Mouse (Mus musculus) spleen, postnatal 10 days (tissue): ENCODE results near the gene Yy1.
"Not testable (repeated sequence)": the region's sequence is repeated elsewhere in the genome, so short reads cannot be mapped to it uniquely, and the experiment has no call there.

Experiments
- DNase-seq, 2 experiments: peaks; one replicate each; pipeline ENCODE4 v3.0.0; 2021 to 2022; ENCODE audit warnings: low spot score in 2 of 2

The Yy1 gene

DNA sequence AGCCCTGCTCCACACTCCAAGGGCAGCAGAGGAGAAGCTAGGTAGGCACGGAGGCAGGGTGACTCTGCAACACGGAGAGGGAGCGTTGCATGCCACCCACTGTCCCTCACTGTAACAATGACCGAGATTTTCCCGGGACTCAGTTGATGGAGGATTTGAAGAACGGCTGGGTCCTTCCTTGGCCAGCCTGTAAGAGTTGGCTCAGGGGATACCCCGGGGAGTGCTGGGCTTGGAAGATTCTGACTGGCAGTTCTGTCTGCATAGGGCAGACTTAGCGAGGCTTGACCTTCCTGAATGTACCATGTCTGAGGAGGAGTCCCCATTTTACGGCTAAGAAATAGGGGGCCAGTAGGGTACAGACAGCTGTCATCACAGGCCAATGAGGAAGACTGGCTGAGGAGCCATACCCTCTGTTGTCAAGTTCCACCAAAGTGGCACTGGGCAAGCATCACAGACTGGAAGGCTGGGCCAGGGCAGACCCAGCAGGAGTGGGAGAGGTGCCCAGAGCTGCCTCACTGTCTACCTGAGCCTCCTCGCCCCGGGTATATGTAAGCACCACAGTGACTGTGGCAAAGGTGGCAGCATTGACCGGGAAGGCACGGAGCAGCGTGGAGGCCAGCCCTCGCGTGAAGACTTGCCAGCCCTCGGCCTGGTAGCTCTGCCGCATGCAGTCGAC, 33.6 kb downstream of the Yy1 start:
- DNase-seq = no peak

DNA sequence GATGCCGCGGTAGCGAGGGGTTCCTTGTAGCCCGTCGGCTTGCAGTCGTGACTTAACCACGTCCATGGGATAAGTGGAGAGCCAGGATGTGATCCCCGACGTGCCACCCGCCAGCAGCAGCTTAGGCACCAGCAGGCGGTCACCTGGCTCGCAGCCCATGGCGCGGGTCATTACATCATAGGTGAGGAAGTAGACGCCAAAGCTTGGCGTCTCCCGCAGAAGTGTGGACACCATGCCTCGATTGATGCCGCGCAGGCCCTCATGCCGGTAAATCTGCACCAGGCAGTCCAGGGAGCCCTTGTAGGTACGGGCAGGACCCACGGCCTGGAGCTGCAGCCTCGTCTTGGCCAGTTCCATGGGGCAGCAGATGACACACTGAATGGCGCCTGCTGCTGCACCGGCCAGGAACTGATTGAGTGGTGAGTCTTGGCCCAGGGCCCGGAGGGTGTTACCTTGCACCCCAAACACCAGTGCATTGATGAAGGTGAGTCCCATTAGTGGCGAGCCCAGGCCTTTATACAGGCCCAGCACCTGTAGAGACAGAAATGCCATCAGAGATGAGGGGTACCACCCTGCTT, 34.3 kb downstream of the Yy1 start:
- DNase-seq = no peak

DNA sequence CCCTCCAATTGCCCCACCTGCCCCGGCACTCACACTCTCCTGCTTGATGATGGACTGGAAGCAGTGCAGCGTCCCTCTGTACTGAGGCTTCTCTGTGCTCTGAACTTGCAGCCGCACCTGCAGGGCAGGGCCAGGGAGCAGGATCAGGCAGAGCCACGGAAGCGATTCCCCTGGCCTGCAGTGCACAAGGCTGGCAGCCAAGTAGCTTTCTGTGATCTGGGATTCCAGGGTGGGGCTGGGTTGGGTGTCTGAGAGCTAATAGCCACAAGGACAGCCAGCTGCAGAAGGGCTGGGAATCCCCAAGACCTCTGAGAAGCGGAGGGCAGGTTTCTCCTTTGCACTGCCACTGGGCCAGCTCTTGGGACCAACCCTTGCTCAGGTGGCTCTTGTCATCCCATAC, 34.9 kb downstream of the Yy1 start:
- DNase-seq = peak in 1 of 2 experiments; percentile 8

DNA sequence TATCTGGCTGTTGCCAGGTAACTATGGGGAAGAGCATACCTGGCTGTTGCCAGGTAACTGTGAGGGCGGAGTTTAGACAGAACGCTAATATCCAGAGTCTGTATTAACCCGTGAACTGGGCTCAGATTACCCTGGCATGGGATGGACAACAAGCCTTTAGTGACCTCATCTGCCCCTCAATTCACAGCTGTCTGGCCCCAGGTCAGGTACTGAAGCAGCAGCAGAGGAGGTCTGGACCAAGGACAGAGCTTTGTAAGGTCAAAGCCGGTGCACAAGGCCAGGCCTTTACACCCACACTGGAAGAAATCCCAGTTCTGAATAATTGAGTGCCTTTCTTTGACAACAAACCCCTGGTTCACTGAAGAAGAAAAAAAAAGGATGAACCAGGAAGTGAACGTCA, 36.9 kb downstream of the Yy1 start:
- DNase-seq = peak in 1 of 2 experiments; percentile 8

DNA sequence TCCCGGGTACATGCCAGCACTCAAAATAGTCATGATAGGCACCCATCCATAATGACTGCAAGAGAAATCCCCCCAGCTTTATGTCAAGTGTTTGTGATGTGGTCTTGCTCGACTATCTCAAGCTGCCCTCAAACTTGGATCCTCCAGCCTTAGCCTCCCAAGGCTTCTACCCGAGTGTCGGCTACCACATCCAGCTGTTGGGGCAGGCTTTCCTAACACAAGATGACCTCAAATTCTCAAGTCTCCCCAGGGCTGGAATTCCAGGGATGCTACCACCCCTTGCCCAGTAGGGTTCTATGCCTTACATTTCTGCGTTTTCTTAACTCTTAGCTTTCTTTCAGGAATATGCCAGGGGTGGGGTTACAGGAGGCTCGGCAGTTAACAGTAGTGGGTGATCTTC, 37.6 kb downstream of the Yy1 start:
- no peak for DNase-seq

DNA sequence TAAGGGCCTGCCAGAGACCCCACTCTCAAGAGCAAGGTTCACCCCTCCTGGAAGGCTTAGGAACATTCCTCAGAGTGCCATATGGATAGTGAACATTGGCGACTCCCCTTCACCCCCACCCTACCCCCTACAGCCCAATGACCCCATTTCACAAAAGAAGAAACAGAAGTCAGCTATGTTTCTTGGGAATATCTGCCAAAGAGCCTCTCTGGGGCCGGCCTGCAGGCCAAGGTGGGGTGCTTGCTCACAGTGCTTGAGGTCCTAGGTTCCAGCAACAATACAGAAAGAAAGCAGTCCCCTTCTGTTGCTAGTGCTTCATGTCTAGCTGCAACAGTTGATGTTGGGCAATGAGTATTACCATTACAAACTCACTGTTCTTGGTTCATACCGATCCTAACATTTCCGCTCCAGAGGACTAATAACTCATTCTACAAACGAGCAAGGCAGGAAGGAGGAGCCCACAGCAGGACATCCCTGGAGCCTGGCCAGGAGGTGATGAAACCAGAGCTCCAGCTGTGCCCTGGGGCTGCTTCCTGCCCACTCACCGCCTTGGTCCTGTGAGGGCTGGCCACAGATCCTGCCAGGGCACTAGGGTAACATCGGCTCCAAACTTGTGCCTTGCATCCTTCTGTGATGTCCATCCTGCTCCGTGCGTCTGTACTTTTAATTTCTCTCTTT, 39.3 kb downstream of the Yy1 start:
- DNase-seq = no peak

DNA sequence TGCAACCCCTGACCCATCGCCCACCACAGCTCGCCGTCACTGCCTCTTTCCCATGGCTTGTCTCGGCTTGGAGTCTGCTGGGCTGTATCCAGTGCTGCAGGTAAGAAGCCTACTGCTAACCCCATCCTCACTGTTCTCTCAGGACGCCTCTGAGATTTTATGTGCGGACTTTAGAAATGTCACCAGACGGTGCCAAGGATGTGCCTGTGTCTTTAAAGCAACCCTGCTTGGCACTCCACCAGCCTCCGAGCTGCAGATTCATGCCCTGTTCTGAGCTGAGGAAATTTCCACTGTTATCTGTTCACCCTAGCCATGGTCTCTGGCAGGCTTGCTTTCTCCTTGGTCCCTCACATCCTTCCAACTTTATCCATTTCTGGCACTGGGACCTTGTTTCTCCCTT, 40.1 kb downstream of the Yy1 start:
- no peak for DNase-seq

DNA sequence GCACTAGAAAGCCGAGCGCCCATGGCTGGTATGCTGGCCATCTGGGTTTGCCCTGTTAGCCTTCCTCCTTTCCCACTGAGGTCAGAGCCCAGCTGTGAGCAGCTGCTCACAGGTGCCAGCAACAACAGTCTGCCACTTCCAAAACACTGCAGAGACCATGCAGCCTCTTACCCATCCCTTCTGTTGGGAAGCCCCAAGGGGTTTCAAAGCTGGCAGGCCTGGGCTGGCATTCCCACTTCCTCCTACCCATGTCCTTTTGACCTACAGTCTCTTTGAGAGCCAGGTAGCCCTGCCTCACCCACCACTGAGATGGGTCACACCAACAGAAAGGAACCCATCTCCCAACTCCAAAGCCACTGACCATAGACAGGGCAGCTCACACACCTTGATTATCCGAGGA, 40.6 kb downstream of the Yy1 start:
- DNase-seq = no peak

DNA sequence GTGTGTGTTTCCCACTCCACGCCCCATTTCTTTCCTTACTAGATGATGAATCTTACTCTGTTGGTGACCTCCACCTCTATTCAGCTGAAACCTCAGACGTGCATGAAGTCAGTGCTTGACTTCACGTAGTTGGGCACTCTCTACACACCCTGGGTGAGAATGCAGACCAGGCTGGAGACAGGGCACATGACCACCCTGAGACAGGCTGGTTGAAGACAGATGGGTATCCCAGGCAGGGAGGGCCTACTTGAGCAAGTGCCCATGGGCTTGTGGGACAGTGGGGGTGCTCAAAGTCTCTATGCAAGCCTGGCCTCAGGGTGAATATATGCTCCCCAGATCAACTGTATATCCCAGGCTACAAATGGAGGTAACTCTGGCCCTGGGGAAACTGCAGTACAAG, 41.6 kb downstream of the Yy1 start:
- no peak for DNase-seq

DNA sequence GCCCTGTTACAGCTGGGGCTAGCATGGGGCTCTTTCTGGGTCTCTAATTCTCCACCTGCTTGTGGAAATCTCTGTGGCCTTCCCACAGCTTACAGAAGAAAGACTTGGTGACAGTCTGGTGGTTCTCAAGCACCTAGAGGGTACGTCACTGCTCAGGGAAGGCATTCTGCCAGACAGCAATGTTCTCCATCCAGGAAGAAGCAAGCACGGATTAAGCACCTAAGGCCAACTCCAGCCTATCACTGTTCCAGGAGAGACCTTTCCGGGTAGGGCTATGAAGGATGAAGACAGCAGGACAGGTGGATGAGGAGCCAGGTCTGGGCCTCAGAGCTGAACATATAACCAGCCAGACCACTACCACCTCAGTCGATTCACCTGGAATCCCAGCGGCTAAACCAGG, 42.0 kb downstream of the Yy1 start:
- DNase-seq = no peak

DNA sequence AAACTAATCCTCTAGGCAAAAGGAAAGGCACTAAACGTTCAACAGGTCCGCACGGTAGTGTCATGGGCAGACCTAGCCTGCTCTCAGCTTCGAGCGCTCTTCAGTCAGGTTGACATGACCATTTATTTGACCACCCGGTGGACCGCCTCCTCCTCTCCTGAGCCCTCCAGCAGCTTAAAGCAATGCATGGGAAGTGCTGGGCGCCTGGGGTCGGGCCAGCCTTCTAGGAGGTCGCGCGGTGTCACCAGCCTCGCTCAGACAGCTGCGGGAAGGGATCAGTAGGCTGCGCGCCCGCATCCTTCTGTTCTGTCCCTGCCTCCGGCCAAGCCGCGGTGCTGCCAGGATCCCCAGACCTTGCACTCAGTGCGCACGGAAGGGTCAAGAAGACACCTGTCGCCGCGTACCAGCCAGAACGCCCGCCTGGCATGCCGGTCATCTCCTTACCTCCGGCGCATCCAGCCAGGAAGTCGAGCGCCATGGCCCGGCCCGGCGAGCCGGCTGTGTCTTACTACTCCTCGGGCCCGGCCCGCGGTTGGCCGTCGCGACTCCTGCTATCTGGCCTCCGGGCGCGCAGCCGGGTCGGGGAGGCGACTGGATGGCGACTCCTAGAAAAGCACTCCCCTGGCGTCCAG, 42.6 kb downstream of the Yy1 start:
- DNase-seq = no peak

DNA sequence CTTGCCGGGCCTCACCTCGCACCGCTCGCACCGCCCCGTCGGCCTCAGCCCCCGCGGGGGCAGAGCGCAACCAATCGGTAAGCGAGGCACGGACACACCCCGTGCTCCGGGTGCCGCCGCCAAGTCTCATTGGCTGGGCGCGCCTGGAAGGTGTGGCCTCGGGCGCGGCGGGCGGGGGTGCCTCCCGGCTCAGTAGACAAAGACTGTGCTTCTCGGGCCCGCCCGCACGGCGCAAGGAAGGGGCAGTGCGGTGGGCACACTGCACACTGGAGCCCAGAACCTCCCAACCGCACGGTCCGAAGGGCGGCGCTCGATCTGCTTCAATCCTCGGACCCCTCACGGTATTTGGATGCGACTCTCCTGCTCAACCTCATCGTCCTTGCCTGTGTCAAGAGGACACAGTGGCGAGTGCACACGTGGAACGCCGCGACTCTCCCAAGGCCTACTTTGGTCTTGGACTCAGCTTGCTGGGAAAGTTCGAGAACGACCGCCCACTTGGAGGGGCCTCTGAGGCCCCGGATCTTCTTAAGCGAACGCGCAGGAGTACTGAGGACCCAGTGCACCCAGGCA, 43.2 kb downstream of the Yy1 start, which contains the start of the genes Slc25a29 and Slc25a47:
Slc25a29 (minus strand) TSS at position 44 of the 570 bp plus-strand sequence.
Slc25a47 (plus strand) TSS at position 207 of the 570 bp plus-strand sequence.
- DNase-seq = peak; percentile 88 to 95

DNA sequence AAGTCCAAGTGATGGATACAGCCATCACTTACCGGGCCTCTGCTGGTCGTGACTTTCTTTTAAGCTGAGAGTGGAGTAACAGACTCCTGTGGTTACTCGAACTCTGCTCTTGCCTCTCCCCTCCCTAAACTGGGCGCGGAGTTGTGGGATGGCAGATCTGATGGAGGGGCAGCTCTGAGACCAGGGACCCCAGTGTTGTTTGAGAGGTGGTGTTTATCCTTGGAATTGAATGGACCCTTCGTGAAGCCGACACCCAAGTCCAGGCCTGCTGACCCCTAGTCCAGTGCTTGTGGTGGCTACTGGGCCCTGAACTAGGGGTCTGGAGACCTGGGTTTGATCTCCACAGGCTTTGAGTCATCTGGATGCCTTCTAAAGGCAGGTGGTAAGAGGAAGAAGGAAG, 43.9 kb downstream of the Yy1 start:
- DNase-seq = no peak

DNA sequence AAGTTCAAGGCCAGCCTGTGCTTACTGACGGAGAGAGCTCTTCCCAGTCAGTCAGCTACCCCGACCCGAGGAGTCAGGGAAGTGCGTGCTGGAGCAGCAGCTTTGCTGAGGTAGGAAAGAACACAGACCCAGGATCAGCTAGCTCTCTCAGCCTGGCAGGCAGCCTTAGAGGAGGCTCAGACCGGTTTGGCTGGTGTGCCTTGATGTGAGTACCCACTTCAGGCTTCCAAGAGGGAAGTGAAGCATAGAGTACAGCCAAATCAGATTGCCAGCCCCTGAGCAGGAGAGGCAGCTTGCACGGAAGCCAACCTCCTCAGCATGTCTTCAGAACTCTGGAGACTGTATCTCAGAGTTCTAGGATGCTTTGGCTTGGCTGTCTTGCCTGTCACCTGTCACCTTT, 48.4 kb downstream of the Yy1 start:
- DNase-seq = no peak

DNA sequence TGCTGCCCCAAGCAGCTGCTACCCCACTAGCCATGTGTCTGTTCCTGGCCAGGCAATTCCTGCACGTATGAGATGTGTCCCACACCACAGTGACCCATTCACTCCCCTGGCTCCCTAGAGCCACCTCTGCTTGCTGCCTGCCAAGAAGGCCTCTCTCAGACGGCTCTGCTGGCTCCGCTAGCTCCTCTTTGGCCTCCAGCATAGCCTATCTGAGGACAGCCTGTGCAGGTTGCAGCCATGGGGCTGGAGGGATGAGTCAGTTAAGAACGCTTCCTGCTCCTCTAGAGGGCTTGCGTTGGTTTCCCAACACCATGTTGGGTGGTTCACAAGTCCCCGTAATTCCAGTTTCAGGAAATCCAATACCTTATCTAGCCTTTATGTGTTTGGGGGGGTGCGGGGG, 49.9 kb downstream of the Yy1 start:
- no peak for DNase-seq

DNA sequence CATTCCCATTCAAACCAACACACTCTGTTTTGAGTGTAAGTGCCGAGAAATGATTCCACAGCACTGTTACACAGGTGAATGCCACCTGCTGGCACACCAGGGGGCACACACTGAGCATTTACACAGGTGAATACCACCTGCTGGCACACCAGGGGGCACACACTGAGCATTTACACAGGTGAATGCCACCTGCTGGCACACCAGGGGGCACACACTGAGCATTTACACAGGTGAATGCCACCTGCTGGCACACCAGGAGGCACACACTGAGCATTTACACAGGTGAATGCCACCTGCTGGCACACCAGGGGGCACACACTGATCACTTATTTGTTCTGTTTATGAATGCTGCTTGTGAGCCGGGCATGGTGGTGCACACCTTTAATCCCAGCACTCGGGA, 55.3 kb downstream of the Yy1 start:
- not testable (repeated sequence) for DNase-seq

DNA sequence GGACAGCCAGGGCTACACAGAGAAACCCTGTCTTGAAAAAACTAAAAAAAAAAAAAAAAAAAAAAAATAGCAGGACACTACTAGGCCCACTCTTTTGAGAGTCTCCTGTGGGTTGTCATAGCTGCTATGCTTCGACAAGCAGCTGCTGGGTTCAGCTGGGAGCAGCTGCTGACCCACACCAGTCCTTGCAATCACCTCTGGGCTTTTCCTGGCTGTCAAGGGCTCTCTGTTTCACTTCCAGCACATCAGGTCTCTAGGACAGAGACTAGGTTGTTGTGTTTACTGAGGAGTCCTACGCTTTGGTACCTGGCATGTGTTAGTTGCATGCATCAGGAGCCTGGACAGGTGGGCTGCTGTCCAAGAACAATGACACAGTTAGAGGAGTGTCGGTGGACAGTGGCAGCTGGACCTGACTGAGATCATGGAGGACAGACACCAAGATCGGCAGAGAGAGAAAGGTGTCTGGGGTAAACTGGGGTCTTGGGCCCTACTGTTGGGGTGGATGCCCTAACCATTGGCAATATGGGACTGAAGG, 56.8 kb downstream of the Yy1 start:
- DNase-seq = no peak

DNA sequence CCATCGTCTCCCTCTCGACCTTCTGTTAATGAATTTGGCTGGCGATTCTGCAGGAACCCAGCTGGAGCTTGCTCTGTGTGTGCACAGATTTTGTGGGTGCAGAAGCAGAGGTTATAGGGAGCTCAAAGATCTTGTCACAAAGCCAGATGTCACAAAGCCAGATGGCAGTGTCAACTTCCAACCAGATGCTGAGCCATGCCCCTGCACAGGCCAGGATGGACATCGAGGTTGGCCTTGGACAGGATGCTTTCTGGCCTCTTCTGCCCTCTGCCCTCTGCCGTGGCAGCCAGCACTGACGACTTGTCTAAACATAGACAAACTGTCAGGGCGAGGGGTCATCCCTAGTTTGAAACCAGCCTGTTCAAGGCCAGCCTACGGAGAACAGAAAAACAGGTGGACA, 57.4 kb downstream of the Yy1 start:
- DNase-seq = no peak

DNA sequence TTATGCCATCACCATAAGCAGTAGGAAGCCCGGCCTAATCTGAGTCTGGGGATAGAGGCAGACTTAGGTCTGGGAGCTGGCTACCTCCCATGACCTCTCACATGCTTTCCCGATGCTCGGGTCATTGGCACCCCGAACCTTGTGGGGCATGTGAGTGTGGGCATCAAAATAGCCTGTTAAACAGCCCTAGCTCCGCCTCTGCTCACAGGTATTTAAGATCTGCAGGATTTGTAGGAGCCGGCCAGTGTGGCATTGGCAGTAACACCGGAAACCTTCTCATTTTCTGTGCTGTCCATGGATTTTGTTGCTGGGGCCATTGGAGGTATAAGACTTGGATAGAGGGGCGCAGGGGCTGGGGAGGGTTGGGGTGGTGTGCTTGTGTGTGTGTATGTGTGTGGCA, 58.1 kb downstream of the Yy1 start:
- DNase-seq = no peak

DNA sequence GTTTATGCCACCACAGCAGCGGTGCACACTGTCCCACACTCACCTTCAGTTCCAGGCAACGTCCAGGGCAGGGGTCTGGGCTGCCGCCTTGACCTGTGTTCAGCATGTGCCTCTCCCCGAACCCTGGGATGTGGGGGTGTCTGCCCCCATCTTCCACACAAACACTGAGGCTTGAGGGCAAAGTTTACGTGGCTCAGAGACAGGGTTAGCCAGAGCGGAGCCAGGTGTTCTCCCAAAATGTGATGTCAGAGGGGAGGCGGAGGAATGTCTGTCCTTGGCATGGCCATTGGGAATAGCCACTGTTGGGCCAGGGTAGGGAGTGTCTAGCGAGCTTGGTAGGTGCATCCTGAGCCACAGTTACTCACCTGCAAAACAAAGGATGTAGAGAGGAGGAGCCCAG, 60.0 kb downstream of the Yy1 start:
- no peak for DNase-seq

DNA sequence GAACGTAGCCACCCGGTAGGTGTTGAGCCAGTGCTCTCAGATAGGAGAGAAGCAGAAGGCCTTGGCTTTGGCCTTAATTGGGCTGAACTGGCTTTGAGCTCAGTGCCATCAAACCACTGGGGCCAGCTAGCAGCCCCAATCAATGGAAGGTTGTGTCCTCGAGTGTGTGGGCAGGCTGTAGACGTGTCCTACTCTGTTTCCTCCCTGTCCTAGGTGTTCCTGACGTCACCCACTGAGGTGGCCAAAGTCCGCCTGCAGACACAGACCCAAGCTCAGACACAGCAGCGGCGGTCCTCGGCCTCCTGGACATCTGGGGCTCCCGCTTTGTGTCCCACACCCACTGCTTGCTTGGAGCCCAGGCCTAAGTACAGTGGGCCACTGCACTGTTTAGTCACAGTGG, 62.3 kb downstream of the Yy1 start:
- no peak for DNase-seq

DNA sequence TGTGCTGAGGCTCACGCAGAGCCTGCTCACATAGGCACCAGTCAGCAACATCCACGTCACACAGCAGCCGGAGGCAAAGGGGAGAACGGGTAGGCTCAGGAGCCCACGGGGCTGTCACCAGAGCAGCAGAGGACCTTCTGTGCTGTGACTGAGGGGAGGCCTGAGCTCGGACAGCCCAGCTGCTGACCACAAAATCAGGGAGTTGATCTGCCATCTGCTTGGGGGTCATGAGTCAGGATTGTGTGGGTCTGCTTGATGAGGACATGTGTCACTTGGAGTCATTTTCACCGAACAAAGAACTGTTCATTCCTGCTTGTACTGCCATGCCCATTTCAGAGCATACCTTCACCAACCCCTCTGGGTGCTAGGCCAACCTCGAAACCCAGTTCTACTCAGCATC, 63.4 kb downstream of the Yy1 start:
- DNase-seq = no peak
